Mouse (Mus musculus) liver, adult 2 months (tissue): ENCODE measurements at regions not wholly inside any gene's neighbourhood (a gene's known extent, or its start where the extent isn't known, plus 50 kb on each side); places are given as distances from the start of the nearest gene placed in this dataset.

Experiments
- DNase-seq: peaks from one replicate; pipeline ENCODE4 v3.0.0-alpha.2; 2011; ENCODE audit warnings: low read depth, low spot score; ENCODE audit errors: extremely low read depth
- H3K27ac ChIP-seq: fragments of 200-500 bp; replicated peaks from 2 replicates; pipeline ENCODE4 v1.5.1; 2012; ENCODE audit warnings: low read depth, mild to moderate bottlenecking, control low read depth, inconsistent platforms, low read length; ENCODE audit not compliant: insufficient read depth
- H3K27me3 ChIP-seq: fragments of 200-500 bp; 2 replicates; pipeline ENCODE4 v1.6.1; 2012; ENCODE audit warnings: mild to moderate bottlenecking, moderate library complexity, low read length, inconsistent platforms; ENCODE audit not compliant: control insufficient read depth, insufficient read depth
- H3K36me3 ChIP-seq: fragments of 200-500 bp; 2 replicates; pipeline ENCODE4 v1.6.1; 2012; ENCODE audit warnings: low read length, inconsistent platforms; ENCODE audit not compliant: control insufficient read depth, insufficient read depth
- H3K4me1 ChIP-seq: fragments of 200-500 bp; 2 replicates; pipeline ENCODE4 v1.6.1; 2011; ENCODE audit warnings: low read length; ENCODE audit not compliant: control insufficient read depth, insufficient read depth
- H3K4me3 ChIP-seq: fragments of 200-500 bp; 2 replicates; pipeline ENCODE4 v1.5.1; 2011; ENCODE audit warnings: low read depth, mild to moderate bottlenecking, control low read depth, low read length, moderate library complexity; ENCODE audit not compliant: insufficient read depth
- H3K79me2 ChIP-seq: fragments of 200-500 bp; 2 replicates; pipeline ENCODE4 v1.6.1; 2012; ENCODE audit warnings: inconsistent platforms, mild to moderate bottlenecking, low read length, moderate library complexity; ENCODE audit not compliant: control insufficient read depth, insufficient read depth
- H3K9ac ChIP-seq: fragments of 200-500 bp; 2 replicates; pipeline ENCODE4 v1.6.1; 2012; ENCODE audit warnings: low read depth, mild to moderate bottlenecking, control low read depth, inconsistent platforms, low read length
- CTCF ChIP-seq: fragments of 200-500 bp; IDR thresholded peaks from 2 replicates; pipeline ENCODE4 v1.5.1; 2011; ENCODE audit warnings: low read depth, low read length, control low read depth
- POLR2A ChIP-seq: fragments of 200-500 bp; IDR thresholded peaks from 2 replicates; pipeline ENCODE4 v1.6.1; 2011; ENCODE audit warnings: low read length, control low read depth; ENCODE audit not compliant: insufficient read depth; ENCODE audit errors: extremely low read depth
- WGBS: fragments of 180-500 bp; shearing (Covaris S2); methylation state at CpG from one replicate; pipeline ENCODE4 v1.1.7; 2018; 5-methylcytosine and 5-hydroxymethylcytosine counted together

DNA sequence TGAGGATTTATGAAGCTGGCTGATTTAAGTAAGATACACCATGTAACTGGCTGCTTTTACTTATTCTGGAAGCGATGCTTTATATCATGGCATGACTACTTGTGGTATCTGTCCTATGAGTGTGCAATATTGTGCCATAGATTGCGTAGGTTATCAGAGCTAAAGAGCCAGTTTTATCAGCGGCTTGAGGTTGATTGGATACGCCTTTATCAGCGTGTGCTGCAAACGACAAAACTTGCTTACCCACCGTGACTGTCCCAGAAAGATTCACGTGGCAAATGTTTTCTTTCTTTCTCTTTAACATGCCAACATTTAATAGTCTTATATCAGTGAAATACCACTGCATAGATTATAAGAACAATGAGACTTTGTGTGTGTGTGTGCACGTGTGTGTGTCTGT, 384.1 kb downstream of the Setd4 start:
- Histone ChIP-seq H3K4me1 (no peaks in the 10 kb centered on the region), H3K79me2 (no peaks in the 10 kb centered on the region), H3K27me3 (peaks cover 4% of the 10 kb centered on the region), H3K36me3 (no peaks in the 10 kb centered on the region), H3K4me3 (no peak overlapping the region), H3K27ac (no peak overlapping the region), H3K9ac (no peak overlapping the region)
- TF ChIP-seq CTCF (no peak), POLR2A (no peak)
- 81% methylated on average over 9 of the region's 9 CpGs for WGBS
- DNase-seq, result no peak

DNA sequence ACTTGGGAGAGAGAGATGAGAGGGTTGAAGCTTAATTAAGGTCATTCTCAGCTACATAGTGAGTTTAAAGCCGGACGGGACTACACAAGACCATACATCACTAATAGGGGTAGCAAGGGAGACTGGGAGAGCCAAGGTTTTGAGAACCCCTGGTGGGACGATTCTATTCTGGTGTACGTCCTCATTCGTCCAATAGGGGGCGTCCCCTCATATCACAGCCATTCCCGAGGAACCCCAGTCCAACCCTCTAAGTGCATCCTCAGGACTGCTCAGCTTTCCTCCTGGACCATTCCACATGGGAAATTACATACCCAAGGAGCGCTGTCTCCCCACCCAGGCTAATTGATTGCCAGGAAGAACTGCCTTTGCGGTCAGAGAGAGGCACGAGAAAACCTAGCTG, 385.5 kb downstream of the Setd4 start:
- H3K4me3 ChIP-seq, result no peak overlapping the region
- H3K9ac ChIP-seq, result no peak overlapping the region
- no peaks in the 10 kb centered on the region for H3K4me1 ChIP-seq
- no peak overlapping the region for H3K27ac ChIP-seq
- no peaks in the 10 kb centered on the region for H3K36me3 ChIP-seq
- WGBS, result 67% methylated on average over 10 of the region's 10 CpGs
- peaks cover 2% of the 10 kb centered on the region; the same call in 1 of the 2 replicates for H3K27me3 ChIP-seq
- DNase-seq, result no peak
- TF ChIP-seq CTCF (peak; percentile 50), POLR2A (no peak)
- H3K79me2 ChIP-seq, result no peaks in the 10 kb centered on the region

DNA sequence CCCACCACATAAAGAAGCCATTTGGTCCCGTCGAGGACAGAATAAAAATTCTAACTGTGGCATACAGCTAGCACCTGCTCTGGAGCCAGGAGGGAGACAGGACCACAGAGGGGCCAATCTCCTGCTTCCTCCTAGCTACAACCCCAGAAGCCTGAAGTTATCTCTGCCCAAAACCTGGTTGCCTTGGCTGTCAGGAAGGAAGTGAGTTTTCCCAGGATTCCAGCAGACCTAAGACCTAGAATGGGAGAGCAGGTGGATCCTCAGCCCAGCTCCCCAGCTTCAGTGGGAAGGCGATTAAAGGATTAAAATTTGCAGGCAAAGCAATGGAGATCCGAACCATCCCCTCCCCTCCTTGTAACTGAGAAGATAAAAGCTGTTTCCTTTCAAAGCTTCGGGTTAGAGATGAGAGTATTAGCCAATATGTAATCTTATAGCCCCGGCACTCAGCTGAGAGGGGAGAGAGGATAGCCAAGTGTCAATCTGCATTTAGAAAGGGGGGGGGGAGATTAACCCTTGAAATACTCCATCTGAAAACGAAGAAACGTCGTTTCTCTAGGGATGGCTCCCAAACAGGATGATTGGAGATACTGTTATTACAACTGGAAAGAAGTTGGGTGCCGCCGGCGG, 386.1 kb downstream of the Setd4 start:
- TF ChIP-seq POLR2A (no peak), CTCF (no peak)
- no peak for DNase-seq
- no peak overlapping the region for H3K27ac ChIP-seq
- no peak overlapping the region for H3K4me3 ChIP-seq
- H3K27me3 ChIP-seq, result peaks cover 2% of the 10 kb centered on the region; the same call in 1 of the 2 replicates
- no peaks in the 10 kb centered on the region for H3K4me1 ChIP-seq
- no peaks in the 10 kb centered on the region for H3K79me2 ChIP-seq
- H3K9ac ChIP-seq, result no peak overlapping the region
- no peaks in the 10 kb centered on the region for H3K36me3 ChIP-seq
- WGBS, result 39% methylated on average over 12 of the region's 12 CpGs

GRCm38 (mm10) chr16:93215630-93216029, 388.2 kb downstream of the Setd4 start:
- Histone ChIP-seq H3K27ac (no peak overlapping the region), H3K27me3 (peaks cover 2% of the 10 kb centered on the region; the same call in 1 of the 2 replicates), H3K4me3 (no peak overlapping the region), H3K9ac (no peak overlapping the region), H3K36me3 (no peaks in the 10 kb centered on the region), H3K79me2 (no peaks in the 10 kb centered on the region), H3K4me1 (no peaks in the 10 kb centered on the region)
- TF ChIP-seq CTCF (no peak), POLR2A (no peak)
- DNase-seq, result no peak
- WGBS, result 84% methylated on average over 4 of the region's 4 CpGs

DNA sequence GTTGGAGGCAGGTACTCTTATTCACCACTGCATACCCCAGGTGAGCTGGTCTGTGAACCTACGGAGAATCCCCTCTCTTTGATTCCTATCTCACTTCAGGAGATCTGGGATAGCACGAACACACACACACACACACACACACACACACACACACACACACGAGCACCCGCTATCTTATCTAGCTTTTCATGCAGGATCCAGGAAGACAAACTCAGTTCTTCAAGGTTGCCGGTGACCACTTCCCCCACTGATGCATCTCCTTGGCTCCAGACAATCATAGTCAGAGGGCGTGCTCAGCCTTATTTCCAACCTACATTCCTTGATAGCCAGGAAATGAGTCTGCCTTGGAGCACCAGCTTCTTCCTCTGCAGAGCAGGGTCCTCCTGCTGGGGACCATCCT, 387.7 kb upstream of the Runx1 start:
- WGBS, result 76% methylated on average over 6 of the region's 6 CpGs
- no peak for DNase-seq
- Histone ChIP-seq H3K27ac (no peak overlapping the region), H3K4me3 (no peak overlapping the region), H3K27me3 (no peaks in the 10 kb centered on the region), H3K9ac (no peak overlapping the region), H3K36me3 (no peaks in the 10 kb centered on the region), H3K4me1 (no peaks in the 10 kb centered on the region), H3K79me2 (no peaks in the 10 kb centered on the region)
- no peak for TF ChIP-seq POLR2A
- no peak for TF ChIP-seq CTCF

- Histone ChIP-seq H3K27me3 (0 out of 2 replicates have a peak, but pooled peaks cover 3% of the 10 kb centered on the region), H3K4me1 (no peaks in the 10 kb centered on the region), H3K4me3 (no peak overlapping the region), H3K36me3 (no peaks in the 10 kb centered on the region), H3K27ac (no peak overlapping the region), H3K79me2 (no peaks in the 10 kb centered on the region), H3K9ac (no peak overlapping the region)
- 43% methylated on average over 3 of the region's 3 CpGs for WGBS
- TF ChIP-seq CTCF, result no peak
- no peak for TF ChIP-seq POLR2A
- no peak for DNase-seq
Measured at GRCm38 (mm10) chr16:93207675-93208074, 381.7 kb upstream of the Runx1 start.
